Mouse (Mus musculus) intestine, embryonic 16.5 days (tissue): Measurements from ENCODE around the gene Aldh8a1. TPM values are rescaled to one million over a fixed set of nuclear protein-coding genes. Genes with fewer than 3 reads are reported as not detected.

ENCODE experiments used
- ATAC-seq: fragments of 200-750 bp; cut with Nextera tagmentation; 2 replicates; pipeline ENCODE4 v1.8.0; 2017; ENCODE audit warnings: moderate TSS enrichment, moderate library complexity
- H3K27ac ChIP-seq: fragments of 300-500 bp; sonication (generic); 2 replicates; pipeline ENCODE4 v1.5.1; 2014; ENCODE audit warnings: mild to moderate bottlenecking, low read length
- H3K27me3 ChIP-seq: fragments of 300-500 bp; sonication (generic); replicated peaks from 2 replicates; pipeline ENCODE4 v1.6.1; 2014; ENCODE audit warnings: low read length, control low read depth, mixed read lengths; ENCODE audit not compliant: control insufficient read depth, insufficient read depth
- H3K36me3 ChIP-seq: fragments of 300-500 bp; sonication (generic); 2 replicates; pipeline ENCODE4 v1.6.1; 2014; ENCODE audit warnings: low read length, control low read depth; ENCODE audit not compliant: control insufficient read depth, insufficient read depth
- H3K4me1 ChIP-seq: fragments of 300-500 bp; sonication (generic); 2 replicates; pipeline ENCODE4 v1.6.1; 2014; ENCODE audit warnings: low read length, control low read depth, mixed read lengths; ENCODE audit not compliant: control insufficient read depth, insufficient read depth
- H3K4me2 ChIP-seq: fragments of 300-500 bp; sonication (generic); 2 replicates; pipeline ENCODE4 v1.6.1; 2014; ENCODE audit warnings: low read depth, low read length, control low read depth
- H3K4me3 ChIP-seq: fragments of 300-500 bp; sonication (generic); 2 replicates; pipeline ENCODE4 v1.5.1; 2014; ENCODE audit warnings: mild to moderate bottlenecking, low read length
- H3K9ac ChIP-seq: fragments of 300-500 bp; sonication (generic); 2 replicates; pipeline ENCODE4 v1.6.1; 2014; ENCODE audit warnings: low read depth, low read length
- H3K9me3 ChIP-seq: fragments of 300-500 bp; sonication (generic); 2 replicates; pipeline ENCODE4 v1.6.1; 2016; ENCODE audit warnings: low read length, control low read depth; ENCODE audit not compliant: control insufficient read depth
- WGBS: fragments of 180-500 bp; shearing (Covaris S2); extraction: QIAGEN DNeasy Blood & Tissue Kit; methylation state at CpG from one replicate; pipeline ENCODE4 v1.1.7; 2014; 5-methylcytosine and 5-hydroxymethylcytosine counted together
- polyA plus RNA-seq: library from polyadenylated mRNA; unstranded; fragments of >200 nt; fragmentation: Nextera tagmentation; extraction: Ambion mirVana; gene quantifications from 2 replicates; pipeline ENCODE4 v1.2.1, GENCODE M21; 2015

The Aldh8a1 gene
- polyA plus RNA-seq, 1 experiment from 2014 or later, result 1.1 TPM

- WGBS, result 59% methylated on average over 4 of the region's 4 CpGs
- Histone ChIP-seq H3K36me3 (no peaks in the 10 kb centered on the region), H3K4me3 (no peak overlapping the region), H3K9ac (no peak overlapping the region), H3K4me1 (0 out of 2 replicates have a peak, but pooled peaks cover 3% of the 10 kb centered on the region), H3K4me2 (no peak overlapping the region), H3K9me3 (no peaks in the 10 kb centered on the region), H3K27ac (no peak overlapping the region), H3K27me3 (no peaks in the 10 kb centered on the region)
- ATAC-seq, result no peak
Measured at GRCm38 (mm10) chr10:21401259-21401658, 24.2 kb downstream of the Aldh8a1 start.

GRCm38 (mm10) chr10:21404822-21405221, 27.7 kb downstream of the Aldh8a1 start:
- Histone ChIP-seq H3K9me3 (no peaks in the 10 kb centered on the region), H3K4me2 (no peak overlapping the region), H3K9ac (no peak overlapping the region), H3K36me3 (no peaks in the 10 kb centered on the region), H3K27ac (no peak overlapping the region), H3K27me3 (no peaks in the 10 kb centered on the region), H3K4me3 (no peak overlapping the region), H3K4me1 (0 out of 2 replicates have a peak, but pooled peaks cover 3% of the 10 kb centered on the region)
- no peak for ATAC-seq
- WGBS, result 76% methylated on average over 4 of the region's 4 CpGs

GRCm38 (mm10) chr10:21405707-21406534, 28.8 kb downstream of the Aldh8a1 start:
- no peaks in the 10 kb centered on the region for H3K9me3 ChIP-seq
- H3K27ac ChIP-seq, result no peak overlapping the region
- WGBS, result 79% methylated on average over 11 of the region's 11 CpGs
- no peak overlapping the region for H3K4me2 ChIP-seq
- no peak for ATAC-seq
- H3K4me1 ChIP-seq, result 0 out of 2 replicates have a peak, but pooled peaks cover 3% of the 10 kb centered on the region
- H3K36me3 ChIP-seq, result no peaks in the 10 kb centered on the region
- H3K27me3 ChIP-seq, result no peaks in the 10 kb centered on the region
- no peak overlapping the region for H3K9ac ChIP-seq
- H3K4me3 ChIP-seq, result no peak overlapping the region

GRCm38 (mm10) chr10:21410711-21411110, 33.6 kb downstream of the Aldh8a1 start:
- no peak for ATAC-seq
- H3K4me3 ChIP-seq, result no peak overlapping the region
- no peak overlapping the region for H3K27ac ChIP-seq
- no peak overlapping the region for H3K9ac ChIP-seq
- no peak overlapping the region for H3K4me2 ChIP-seq
- no peaks in the 10 kb centered on the region for H3K9me3 ChIP-seq
- WGBS, result 72% methylated on average over 5 of the region's 5 CpGs
- H3K4me1 ChIP-seq, result no peaks in the 10 kb centered on the region
- H3K36me3 ChIP-seq, result no peaks in the 10 kb centered on the region
- no peaks in the 10 kb centered on the region for H3K27me3 ChIP-seq

GRCm38 (mm10) chr10:21411621-21412205, 34.6 kb downstream of the Aldh8a1 start:
- no peaks in the 10 kb centered on the region for H3K4me1 ChIP-seq
- H3K27me3 ChIP-seq, result no peaks in the 10 kb centered on the region
- no peaks in the 10 kb centered on the region for H3K36me3 ChIP-seq
- no peak for ATAC-seq
- H3K27ac ChIP-seq, result no peak overlapping the region
- WGBS, result 72% methylated on average over 6 of the region's 6 CpGs
- no peak overlapping the region for H3K9ac ChIP-seq
- H3K4me3 ChIP-seq, result no peak overlapping the region
- no peaks in the 10 kb centered on the region for H3K9me3 ChIP-seq
- H3K4me2 ChIP-seq, result no peak overlapping the region

GRCm38 (mm10) chr10:21415031-21415430, 37.9 kb downstream of the Aldh8a1 start:
- H3K36me3 ChIP-seq, result no peaks in the 10 kb centered on the region
- H3K4me2 ChIP-seq, result no peak overlapping the region
- no peak overlapping the region for H3K4me3 ChIP-seq
- H3K9me3 ChIP-seq, result no peaks in the 10 kb centered on the region
- WGBS, result 81% methylated on average over 4 of the region's 4 CpGs
- H3K9ac ChIP-seq, result no peak overlapping the region
- no peak overlapping the region for H3K27ac ChIP-seq
- no peak for ATAC-seq
- no peaks in the 10 kb centered on the region for H3K4me1 ChIP-seq
- no peaks in the 10 kb centered on the region for H3K27me3 ChIP-seq

GRCm38 (mm10) chr10:21416184-21416583, 39.1 kb downstream of the Aldh8a1 start:
- Histone ChIP-seq H3K9me3 (no peaks in the 10 kb centered on the region), H3K4me3 (no peak overlapping the region), H3K27me3 (no peaks in the 10 kb centered on the region), H3K27ac (no peak overlapping the region), H3K36me3 (no peaks in the 10 kb centered on the region), H3K4me1 (no peaks in the 10 kb centered on the region), H3K4me2 (no peak overlapping the region), H3K9ac (no peak overlapping the region)
- 92% methylated on average over 5 of the region's 5 CpGs for WGBS
- ATAC-seq, result no peak

GRCm38 (mm10) chr10:21419188-21419587, 42.1 kb downstream of the Aldh8a1 start:
- 85% methylated on average over 14 of the region's 14 CpGs for WGBS
- Histone ChIP-seq H3K4me3 (no peak overlapping the region), H3K36me3 (no peaks in the 10 kb centered on the region), H3K9me3 (no peaks in the 10 kb centered on the region), H3K4me2 (no peak overlapping the region), H3K27me3 (no peaks in the 10 kb centered on the region), H3K4me1 (no peaks in the 10 kb centered on the region), H3K27ac (no peak overlapping the region), H3K9ac (no peak overlapping the region)
- ATAC-seq, result no peak

GRCm38 (mm10) chr10:21420457-21421424, 43.6 kb downstream of the Aldh8a1 start:
- Histone ChIP-seq H3K4me2 (no peak overlapping the region), H3K4me3 (no peak overlapping the region), H3K4me1 (no peaks in the 10 kb centered on the region), H3K9me3 (no peaks in the 10 kb centered on the region), H3K27me3 (no peaks in the 10 kb centered on the region), H3K36me3 (no peaks in the 10 kb centered on the region), H3K9ac (no peak overlapping the region), H3K27ac (no peak overlapping the region)
- ATAC-seq, result no peak
- WGBS, result 62% methylated on average over 24 of the region's 24 CpGs
